Mouse (Mus musculus): ENCODE measurements around the gene Stub1.

Gene Stub1

DNA sequence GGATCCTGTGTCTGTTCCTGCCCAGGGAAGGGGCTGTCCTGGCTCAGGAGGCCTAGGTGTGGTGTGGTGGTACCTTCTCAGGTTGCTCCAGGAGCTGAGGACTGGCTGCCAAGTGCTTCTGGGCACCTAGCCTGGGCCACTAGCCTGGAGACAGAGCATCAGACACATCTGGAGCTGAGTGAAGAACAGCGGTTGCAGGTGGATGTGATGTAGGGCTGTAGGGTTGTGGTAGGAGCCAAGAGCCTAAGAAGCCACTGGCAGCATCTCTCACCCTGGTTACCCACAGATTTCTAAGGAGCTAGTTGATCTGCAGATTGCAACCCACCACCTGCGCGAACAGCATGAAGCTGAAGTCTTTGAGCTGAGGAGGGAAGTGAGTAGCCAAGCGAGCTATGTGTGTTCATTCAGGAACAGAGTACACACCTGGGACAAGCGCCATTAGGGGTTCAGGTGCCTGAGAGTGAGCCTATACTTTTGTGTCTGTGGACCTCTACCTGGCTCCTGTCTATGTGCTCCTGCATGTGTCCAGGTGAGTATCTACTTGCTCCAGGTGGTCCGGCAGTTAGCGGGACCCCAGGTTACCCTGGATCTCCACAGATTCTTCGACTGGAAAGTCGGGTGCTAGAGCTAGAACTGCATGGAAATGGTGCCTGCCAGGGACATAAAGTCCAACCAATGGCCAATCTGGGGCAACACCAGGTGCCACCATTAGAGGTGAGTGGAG is 46.3 kb downstream of the Stub1 start:
- DNase-seq (ENCODE audit: low spot score): no peak

- DNase-seq (ENCODE audit: low spot score): no peak
Measured at GRCm38 (mm10) chr17:25786280-25786679, 46.9 kb downstream of the Stub1 start, which contains the start of gene Ccdc78. Gene Ccdc78, plus strand, starts transcription at chr17:25786580.

DNA sequence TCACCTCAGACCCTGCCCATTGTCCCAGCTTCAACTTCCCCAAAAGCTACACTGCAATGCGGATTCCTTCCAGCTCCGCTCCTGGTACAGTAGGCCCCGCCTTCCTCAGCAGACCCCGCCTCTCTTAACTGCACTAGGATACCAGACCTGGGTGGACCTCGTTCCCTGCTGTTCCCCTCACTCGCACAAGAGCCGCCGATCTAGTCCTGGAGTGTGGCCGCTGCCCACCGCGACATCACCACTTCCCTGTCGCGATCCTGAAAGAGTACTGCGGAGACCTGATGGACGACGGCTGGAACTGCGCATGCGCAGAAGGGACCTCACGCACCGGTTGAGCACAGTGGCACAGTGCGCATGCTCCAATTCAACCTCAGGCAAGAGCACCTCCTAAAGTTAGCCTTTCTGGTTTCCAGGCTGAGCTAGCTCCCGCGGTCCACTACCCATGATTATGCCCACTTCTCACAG is 47.9 kb downstream of the Stub1 start, which contains the start of gene Haghl:
Haghl (minus strand) TSS at position 393 of the 465 bp plus-strand sequence.
- peak; percentile 95 for DNase-seq (ENCODE audit: low spot score)

GRCm38 (mm10) chr17:25783861-25784574 is 49.2 kb downstream of the Stub1 start:
- DNase-seq (ENCODE audit: low spot score): no peak

DNA sequence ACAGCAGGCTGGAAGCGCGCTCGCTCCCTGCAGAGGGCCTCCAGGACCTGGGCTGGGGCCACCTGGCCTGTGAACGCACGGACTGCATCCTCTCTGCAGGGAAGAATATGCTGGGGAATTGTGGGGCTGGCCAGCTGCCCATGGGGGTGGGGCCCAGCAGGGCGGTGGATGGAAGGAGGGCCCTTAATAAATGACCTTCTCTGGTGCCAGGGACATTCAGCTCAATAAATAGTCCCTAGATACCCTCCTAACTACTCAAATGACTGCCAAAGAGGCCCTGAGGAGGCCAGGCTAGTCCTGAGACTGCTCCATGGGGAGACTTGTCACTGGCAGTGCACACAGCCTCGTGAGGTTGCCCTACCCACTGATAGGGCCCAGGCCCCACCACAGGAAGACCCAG is 50.1 kb downstream of the Stub1 start:
- no peak for DNase-seq (ENCODE audit: low spot score)

- DNase-seq (ENCODE audit: low spot score): no peak
Measured at GRCm38 (mm10) chr17:25781339-25781738, 51.9 kb downstream of the Stub1 start.

Measured in yolk sac, embryonic 10.5 days (tissue).